In genomic region chr11:75212031-75212667, GRCm38 (mm10) we compare ENCODE assay signal across 8 mouse cellular contexts. TPM values are rescaled to one million over a fixed set of nuclear protein-coding genes. Genes with fewer than 3 reads are reported as not detected.
DNase-seq lines count a peak whose midpoint lies in the region; ATAC-seq and TF ChIP-seq lines count a peak whose summit lies in the region.

No protein-coding gene starts in this region.

- no peak overlapping the region for H3K4me3 ChIP-seq in bone marrow macrophage, adult 2 months (ENCODE audit: insufficient read depth, low read length)
- no peak overlapping the region for H3K4me3 ChIP-seq in forebrain, postnatal 0 days (ENCODE audit: low read depth, low read length)
- H3K4me3 ChIP-seq in midbrain, embryonic 11.5 days (ENCODE audit: low read depth, low read length) = no peak overlapping the region

- H3K9ac ChIP-seq in forebrain, postnatal 0 days = no peak overlapping the region
- no peak overlapping the region for H3K9ac ChIP-seq in midbrain, embryonic 11.5 days (ENCODE audit: low read length)

- no peaks in the 10 kb centered on the region for H3K27me3 ChIP-seq in forebrain, postnatal 0 days (ENCODE audit: insufficient read depth, low read length)
- no peaks in the 10 kb centered on the region; the same call in 1 of the 2 replicates for H3K27me3 ChIP-seq in midbrain, embryonic 11.5 days (ENCODE audit: control insufficient read depth, insufficient read depth, low read length)

- no peak overlapping the region for H3K4me2 ChIP-seq in forebrain, postnatal 0 days (ENCODE audit: low read depth)
- H3K4me2 ChIP-seq in midbrain, embryonic 11.5 days = no peak overlapping the region

- ATAC-seq in forebrain, postnatal 0 days = peak; percentile 62
- 0 out of 2 replicates have a peak, but pooled peaks have one; percentile 17 for ATAC-seq in midbrain, embryonic 11.5 days (ENCODE audit: low FRiP score)

- no peaks in the 10 kb centered on the region for H3K36me3 ChIP-seq in forebrain, postnatal 0 days (ENCODE audit: insufficient read depth)
- no peaks in the 10 kb centered on the region for H3K36me3 ChIP-seq in midbrain, embryonic 11.5 days (ENCODE audit: control insufficient read depth, insufficient read depth, low read length)

- WGBS in forebrain, postnatal 0 days = 41% methylated on average over 8 of the region's 8 CpGs
- WGBS in midbrain, embryonic 11.5 days = 40% methylated on average over 8 of the region's 8 CpGs

- TF ChIP-seq POLR2A in bone marrow macrophage, adult 2 months (IDR thresholded peaks at IDR 0.05; ENCODE audit: borderline replicate concordance, low read depth, low read length) = no peak

- peak overlapping the region; percentile 70 for H3K27ac ChIP-seq in bone marrow macrophage, adult 2 months (ENCODE audit: insufficient read depth, low read depth, low read length)
- peak overlapping the region; percentile 45; the same call in 1 of the 2 replicates for H3K27ac ChIP-seq in forebrain, postnatal 0 days (ENCODE audit: low read depth, low read length)
- H3K27ac ChIP-seq in midbrain, embryonic 11.5 days (ENCODE audit: low read depth, low read length) = peak overlapping the region; percentile 56; the same call in 1 of the 2 replicates

- TF ChIP-seq CTCF in bone marrow macrophage, adult 2 months (IDR thresholded peaks at IDR 0.05; ENCODE audit: low read depth, low read length) = no peak
- no peak for TF ChIP-seq CTCF in forebrain, postnatal 0 days (IDR thresholded peaks at IDR 0.05; ENCODE audit: low read depth)

- DNase-seq in layer of hippocampus, adult 9-11 months = peak; percentile 59
- no peak for DNase-seq in layer of hippocampus, adult 9-10 months (ENCODE audit: low spot score)
- peak; percentile 56 for DNase-seq in forebrain, postnatal 0 days
- DNase-seq in kidney, adult 11 months = peak; percentile 85
- peak; percentile 83 for DNase-seq in midbrain, embryonic 11.5 days (ENCODE audit: low spot score, missing footprints)
- DNase-seq in spleen, adult 18-20 months = no peak
- no peak for DNase-seq in layer of hippocampus, postnatal 36 days

- H3K9me3 ChIP-seq in forebrain, postnatal 0 days (ENCODE audit: low read length) = no peaks in the 10 kb centered on the region
- no peaks in the 10 kb centered on the region for H3K9me3 ChIP-seq in midbrain, embryonic 11.5 days (ENCODE audit: control insufficient read depth, low read length)

- H3K4me1 ChIP-seq in bone marrow macrophage, adult 2 months (ENCODE audit: control insufficient read depth, insufficient read depth, low read length) = peaks cover 38% of the 10 kb centered on the region
- H3K4me1 ChIP-seq in forebrain, postnatal 0 days (ENCODE audit: insufficient read depth) = peaks cover 18% of the 10 kb centered on the region
- peaks cover 48% of the 10 kb centered on the region for H3K4me1 ChIP-seq in midbrain, embryonic 11.5 days (ENCODE audit: control insufficient read depth, insufficient read depth, low read length)

RNA-seq across cellular contexts. Expression of gene Rtn4rl1, which starts 18.6 kb away (rescaled TPM):
- polyA plus RNA-seq in bone marrow macrophage, adult 2 months (2012; ENCODE audit: insufficient read depth, insufficient read length, missing spikeins) = 0.91 and 1.6 TPM in 2 replicates
- total RNA-seq in forebrain, postnatal 0 days (2014; rRNA removed) = 10.6 and 11.0 TPM in 2 replicates
- polyA plus RNA-seq in forebrain, postnatal 0 days (2015; fragmentation: Nextera tagmentation; extraction: Ambion mirVana) = 11.9 and 15.6 TPM in 2 replicates
- 4.6 TPM in 2 replicates for polyA plus RNA-seq in midbrain, embryonic 11.5 days (2014; fragmentation: Nextera tagmentation; extraction: Ambion mirVana)
- 100 to 1,000 TPM; 103 to 107 TPM for total RNA-seq in layer of hippocampus, postnatal 36 days (2021)

RNA-seq across cellular contexts. Expression of gene Dph1, which starts 21.1 kb away (rescaled TPM):
- 7.0 and 8.8 TPM in 2 replicates for polyA plus RNA-seq in bone marrow macrophage, adult 2 months (2012; ENCODE audit: insufficient read depth, insufficient read length, missing spikeins)
- 19.5 and 21.0 TPM in 2 replicates for total RNA-seq in forebrain, postnatal 0 days (2014; rRNA removed)
- 12.7 and 13.8 TPM in 2 replicates for polyA plus RNA-seq in forebrain, postnatal 0 days (2015; fragmentation: Nextera tagmentation; extraction: Ambion mirVana)
- 15.3 and 17.3 TPM in 2 replicates for polyA plus RNA-seq in midbrain, embryonic 11.5 days (2014; fragmentation: Nextera tagmentation; extraction: Ambion mirVana)
- total RNA-seq in layer of hippocampus, postnatal 36 days (2021) = 10 to 100 TPM; 33.4 to 33.9 TPM

RNA-seq across cellular contexts. Expression of gene Ovca2, which starts 33.5 kb away (rescaled TPM):
- polyA plus RNA-seq in bone marrow macrophage, adult 2 months (2012; ENCODE audit: insufficient read depth, insufficient read length, missing spikeins) = 13.4 and 17.7 TPM in 2 replicates
- total RNA-seq in forebrain, postnatal 0 days (2014; rRNA removed) = 15.5 and 19.6 TPM in 2 replicates
- polyA plus RNA-seq in forebrain, postnatal 0 days (2015; fragmentation: Nextera tagmentation; extraction: Ambion mirVana) = 11.5 and 16.3 TPM in 2 replicates
- 28.5 and 29.8 TPM in 2 replicates for polyA plus RNA-seq in midbrain, embryonic 11.5 days (2014; fragmentation: Nextera tagmentation; extraction: Ambion mirVana)
- 10 to 100 TPM; 18.0 to 19.9 TPM for total RNA-seq in layer of hippocampus, postnatal 36 days (2021)

RNA-seq across cellular contexts. Expression of gene Hic1, which starts 42.8 kb away (rescaled TPM):
- not detected in 2 replicates for polyA plus RNA-seq in bone marrow macrophage, adult 2 months (2012; ENCODE audit: insufficient read depth, insufficient read length, missing spikeins)
- total RNA-seq in forebrain, postnatal 0 days (2014; rRNA removed) = 4.2 and 4.5 TPM in 2 replicates
- 1.7 TPM in 2 replicates for polyA plus RNA-seq in forebrain, postnatal 0 days (2015; fragmentation: Nextera tagmentation; extraction: Ambion mirVana)
- 0.34 and 0.57 TPM in 2 replicates for polyA plus RNA-seq in midbrain, embryonic 11.5 days (2014; fragmentation: Nextera tagmentation; extraction: Ambion mirVana)
- total RNA-seq in layer of hippocampus, postnatal 36 days (2021) = 1 to 10 TPM; 2.8 to 3.6 TPM

Comparison
In these comparisons a context has a peak if more than half of its experiments do, and no peak if none do; other contexts are left out.
1. DNase-seq: peak in layer of hippocampus, adult 9-11 months (single experiment), forebrain, postnatal 0 days (single experiment), kidney, adult 11 months (single experiment) and midbrain, embryonic 11.5 days (single experiment); none in layer of hippocampus, adult 9-10 months (single experiment), spleen, adult 18-20 months (0 of 2) and layer of hippocampus, postnatal 36 days (0 of 2).
2. Peak in every context shown above with its lines, with median percentiles within 50 percentile points of each other: H3K27ac ChIP-seq.